Comparison of ENCODE assay signal across 25 mouse cellular contexts in genomic region chr6:18177509-18177908, GRCm38 (mm10). TPM values are rescaled to one million over a fixed set of nuclear protein-coding genes. Genes with fewer than 3 reads are reported as not detected.
DNase-seq lines count a peak whose midpoint lies in the region; ATAC-seq lines count a peak whose summit lies in the region.
"Had no signal": no experiment of that assay in that cellular context is flagged by ENCODE, and none has a peak within 500 bp of the region (broad histone marks: within the 10 kb centered on the region; RNA-seq: fewer than 3 reads in every experiment).

No protein-coding gene starts in this region.

- no peak overlapping the region for H3K4me2 ChIP-seq in embryonic facial prominence, embryonic 14.5 days (ENCODE audit: low read depth, low read length)
- H3K4me2 ChIP-seq in kidney, embryonic 15.5 days: no peak overlapping the region
- H3K4me2 ChIP-seq in midbrain, embryonic 11.5 days: no peak overlapping the region
- H3K4me2 ChIP-seq: embryonic facial prominence, embryonic 12.5 days; embryonic facial prominence, embryonic 15.5 days; forebrain, embryonic 12.5 days had no signal

- no peak overlapping the region for H3K9ac ChIP-seq in embryonic facial prominence, embryonic 14.5 days (ENCODE audit: low read depth, low read length)
- no peak overlapping the region for H3K9ac ChIP-seq in kidney, embryonic 15.5 days
- no peak overlapping the region for H3K9ac ChIP-seq in midbrain, embryonic 11.5 days (ENCODE audit: low read length)
- H3K9ac ChIP-seq: embryonic facial prominence, embryonic 12.5 days; embryonic facial prominence, embryonic 15.5 days; forebrain, embryonic 12.5 days had no signal

- H3K4me1 ChIP-seq in embryonic facial prominence, embryonic 14.5 days (ENCODE audit: control insufficient read depth, insufficient read depth, low read length): no peaks in the 10 kb centered on the region
- H3K4me1 ChIP-seq in embryonic facial prominence, embryonic 10.5 days: no peaks in the 10 kb centered on the region
- no peaks in the 10 kb centered on the region for H3K4me1 ChIP-seq in kidney, embryonic 15.5 days
- H3K4me1 ChIP-seq in midbrain, embryonic 11.5 days (ENCODE audit: control insufficient read depth, insufficient read depth, low read length): no peaks in the 10 kb centered on the region
- no peaks in the 10 kb centered on the region for H3K4me1 ChIP-seq in midbrain, embryonic 10.5 days
- H3K4me1 ChIP-seq: embryonic facial prominence, embryonic 12.5 days; embryonic facial prominence, embryonic 15.5 days; forebrain, embryonic 10.5 days; forebrain, embryonic 12.5 days had no signal

- no peaks in the 10 kb centered on the region for H3K9me3 ChIP-seq in embryonic facial prominence, embryonic 14.5 days (ENCODE audit: control insufficient read depth, low read length)
- H3K9me3 ChIP-seq in embryonic facial prominence, embryonic 10.5 days: no peaks in the 10 kb centered on the region
- H3K9me3 ChIP-seq in kidney, embryonic 15.5 days (replicated peaks): no peaks in the 10 kb centered on the region
- no peaks in the 10 kb centered on the region for H3K9me3 ChIP-seq in midbrain, embryonic 11.5 days (ENCODE audit: control insufficient read depth, low read length)
- no peaks in the 10 kb centered on the region for H3K9me3 ChIP-seq in midbrain, embryonic 10.5 days (replicated peaks)
- H3K9me3 ChIP-seq: embryonic facial prominence, embryonic 12.5 days; embryonic facial prominence, embryonic 15.5 days; forebrain, embryonic 10.5 days; forebrain, embryonic 12.5 days had no signal

- ATAC-seq in embryonic facial prominence, embryonic 14.5 days (ENCODE audit: low read depth): no peak
- peak; percentile 79 for ATAC-seq in kidney, embryonic 15.5 days (replicated peaks; ENCODE audit: low FRiP score)
- peak; percentile 24; the same call in 1 of the 2 replicates for ATAC-seq in midbrain, embryonic 11.5 days (ENCODE audit: low FRiP score)
- ATAC-seq: CD4-positive, CD25-positive, alpha-beta regulatory T cell, adult 4 months; forebrain, embryonic 14.5 days; forebrain, embryonic 16.5 days had no signal

- H3K4me3 ChIP-seq in embryonic facial prominence, embryonic 14.5 days (ENCODE audit: low read depth, low read length): no peak overlapping the region
- H3K4me3 ChIP-seq in embryonic facial prominence, embryonic 10.5 days: no peak overlapping the region
- H3K4me3 ChIP-seq in kidney, embryonic 15.5 days (replicated peaks): no peak overlapping the region
- no peak overlapping the region for H3K4me3 ChIP-seq in midbrain, embryonic 11.5 days (ENCODE audit: low read depth, low read length)
- no peak overlapping the region for H3K4me3 ChIP-seq in midbrain, embryonic 10.5 days
- H3K4me3 ChIP-seq: embryonic facial prominence, embryonic 12.5 days; embryonic facial prominence, embryonic 15.5 days; erythroblast, embryonic 14.5 days; forebrain, embryonic 10.5 days; forebrain, embryonic 12.5 days had no signal

- no peaks in the 10 kb centered on the region for H3K36me3 ChIP-seq in embryonic facial prominence, embryonic 14.5 days (ENCODE audit: control insufficient read depth, insufficient read depth, low read length)
- H3K36me3 ChIP-seq in embryonic facial prominence, embryonic 10.5 days (replicated peaks): no peaks in the 10 kb centered on the region
- H3K36me3 ChIP-seq in kidney, embryonic 15.5 days: no peaks in the 10 kb centered on the region
- H3K36me3 ChIP-seq in midbrain, embryonic 11.5 days (ENCODE audit: control insufficient read depth, insufficient read depth, low read length): no peaks in the 10 kb centered on the region
- no peaks in the 10 kb centered on the region for H3K36me3 ChIP-seq in midbrain, embryonic 10.5 days
- H3K36me3 ChIP-seq: embryonic facial prominence, embryonic 12.5 days; embryonic facial prominence, embryonic 15.5 days; forebrain, embryonic 10.5 days; forebrain, embryonic 12.5 days had no signal

- H3K27me3 ChIP-seq in embryonic facial prominence, embryonic 14.5 days (replicated peaks; ENCODE audit: control insufficient read depth, insufficient read depth, low read length): no peaks in the 10 kb centered on the region
- H3K27me3 ChIP-seq in embryonic facial prominence, embryonic 10.5 days (replicated peaks; ENCODE audit: low read depth, poor library complexity, severe bottlenecking): no peaks in the 10 kb centered on the region
- H3K27me3 ChIP-seq in kidney, embryonic 15.5 days: no peaks in the 10 kb centered on the region
- H3K27me3 ChIP-seq in midbrain, embryonic 11.5 days (ENCODE audit: control insufficient read depth, insufficient read depth, low read length): no peaks in the 10 kb centered on the region
- no peaks in the 10 kb centered on the region for H3K27me3 ChIP-seq in midbrain, embryonic 10.5 days (ENCODE audit: low read depth, poor library complexity, severe bottlenecking)
- H3K27me3 ChIP-seq: embryonic facial prominence, embryonic 12.5 days; embryonic facial prominence, embryonic 15.5 days; forebrain, embryonic 12.5 days had no signal

- peak; percentile 1 for DNase-seq in embryonic facial prominence, embryonic 14.5 days (ENCODE audit: low spot score)
- no peak for DNase-seq in embryonic facial prominence, embryonic 10.5 days (ENCODE audit: low spot score)
- DNase-seq in kidney, adult 18-20 months: no peak
- DNase-seq in midbrain, embryonic 11.5 days (ENCODE audit: low spot score, missing footprints): no peak
- no peak for DNase-seq in midbrain, embryonic 10.5 days (ENCODE audit: low spot score)
- DNase-seq: adrenal gland, adult 2 months; adrenal gland, postnatal 10 days; adrenal gland, postnatal 25 days; B cell, adult 2 months; cerebellum, adult 11 months; cerebellum, adult 18-20 months; cerebellum, adult 8-10 months; cerebellum, adult 9-11 months; cerebellum, postnatal 14 days; cerebellum, postnatal 36 days; embryo, embryonic 11 days had no signal

- no peak overlapping the region for H3K27ac ChIP-seq in embryonic facial prominence, embryonic 14.5 days (replicated peaks; ENCODE audit: low read depth, low read length)
- no peak overlapping the region for H3K27ac ChIP-seq in embryonic facial prominence, embryonic 10.5 days (replicated peaks)
- H3K27ac ChIP-seq in kidney, embryonic 15.5 days: no peak overlapping the region
- H3K27ac ChIP-seq in midbrain, embryonic 11.5 days (ENCODE audit: low read depth, low read length): no peak overlapping the region
- no peak overlapping the region for H3K27ac ChIP-seq in midbrain, embryonic 10.5 days (replicated peaks)
- H3K27ac ChIP-seq: embryonic facial prominence, embryonic 12.5 days; embryonic facial prominence, embryonic 15.5 days; forebrain, embryonic 10.5 days; forebrain, embryonic 12.5 days had no signal

- WGBS in embryonic facial prominence, embryonic 14.5 days: 77% methylated on average over 2 of the region's 2 CpGs
- 83% methylated on average over 2 of the region's 2 CpGs for WGBS in embryonic facial prominence, embryonic 10.5 days
- 64% methylated on average over 2 of the region's 2 CpGs for WGBS in kidney, embryonic 15.5 days
- 77% methylated on average over 2 of the region's 2 CpGs for WGBS in midbrain, embryonic 11.5 days
- 82% methylated on average over 2 of the region's 2 CpGs for WGBS in midbrain, embryonic 10.5 days

RNA-seq across cellular contexts. Expression of gene Cftr, which starts 7.0 kb away (rescaled TPM):
- 0.70 and 0.93 TPM in 2 replicates for polyA plus RNA-seq in embryonic facial prominence, embryonic 14.5 days (2014; fragmentation: Nextera tagmentation; extraction: Ambion mirVana)
- polyA plus RNA-seq in embryonic facial prominence, embryonic 10.5 days (2016; fragmentation: Nextera tagmentation; extraction: Ambion mirVana): 0.08 and 0.14 TPM in 2 replicates
- 4.2 and 4.7 TPM in 2 replicates for polyA plus RNA-seq in kidney, embryonic 15.5 days (2015; fragmentation: Nextera tagmentation; extraction: Ambion mirVana)
- polyA plus RNA-seq in midbrain, embryonic 11.5 days (2014; fragmentation: Nextera tagmentation; extraction: Ambion mirVana): not detected in 2 replicates
- 0.05 and 0.14 TPM in 2 replicates for polyA plus RNA-seq in midbrain, embryonic 10.5 days (2016; fragmentation: Nextera tagmentation; extraction: Ambion mirVana)
- polyA plus RNA-seq: adrenal gland, adult 2 months; CD4-positive, CD25-positive, alpha-beta regulatory T cell, adult 4 months; erythroblast, embryonic 14.5 days had no signal
